Mouse (Mus musculus) induced T-regulatory cell, adult 2 months (primary cell): ENCODE data around the gene Plxdc2.

Source experiments
- DNase-seq: peaks from one replicate; pipeline ENCODE4 v3.0.0-alpha.2; 2012; ENCODE audit warnings: low read depth

Gene Plxdc2

GRCm38 (mm10) chr2:16414340-16414976 lies 58.4 kb downstream of the Plxdc2 start:
- no peak for DNase-seq

GRCm38 (mm10) chr2:16439030-16439429 lies 82.9 kb downstream of the Plxdc2 start:
- DNase-seq = no peak

GRCm38 (mm10) chr2:16442643-16443042 lies 86.5 kb downstream of the Plxdc2 start:
- DNase-seq = no peak

GRCm38 (mm10) chr2:16447936-16448335 lies 91.8 kb downstream of the Plxdc2 start:
- DNase-seq = no peak

- no peak for DNase-seq
Measured at GRCm38 (mm10) chr2:16450838-16451665, 94.9 kb downstream of the Plxdc2 start.

- no peak for DNase-seq
Measured at GRCm38 (mm10) chr2:16451666-16452009, 95.5 kb downstream of the Plxdc2 start.

- DNase-seq = peak; percentile 40
Measured at GRCm38 (mm10) chr2:16452080-16452479, 96.0 kb downstream of the Plxdc2 start.

GRCm38 (mm10) chr2:16456264-16456780 lies 100.2 kb downstream of the Plxdc2 start:
- DNase-seq = no peak

- no peak for DNase-seq
Measured at GRCm38 (mm10) chr2:16459490-16459889, 103.4 kb downstream of the Plxdc2 start.

- no peak for DNase-seq
Measured at GRCm38 (mm10) chr2:16470099-16470498, 114.0 kb downstream of the Plxdc2 start.

GRCm38 (mm10) chr2:16483943-16484342 lies 127.8 kb downstream of the Plxdc2 start:
- no peak for DNase-seq

GRCm38 (mm10) chr2:16485970-16486369 lies 129.9 kb downstream of the Plxdc2 start:
- DNase-seq = no peak

- DNase-seq = no peak
Measured at GRCm38 (mm10) chr2:16491242-16491641, 135.1 kb downstream of the Plxdc2 start.

GRCm38 (mm10) chr2:16502843-16503242 lies 146.7 kb downstream of the Plxdc2 start:
- no peak for DNase-seq

GRCm38 (mm10) chr2:16507540-16508230 lies 151.6 kb downstream of the Plxdc2 start:
- no peak for DNase-seq

- DNase-seq = no peak
Measured at GRCm38 (mm10) chr2:16518148-16518547, 162.0 kb downstream of the Plxdc2 start.

- no peak for DNase-seq
Measured at GRCm38 (mm10) chr2:16523427-16523826, 167.3 kb downstream of the Plxdc2 start.

GRCm38 (mm10) chr2:16532244-16532643 lies 176.1 kb downstream of the Plxdc2 start:
- DNase-seq = no peak

GRCm38 (mm10) chr2:16534566-16534965 lies 178.5 kb downstream of the Plxdc2 start:
- no peak for DNase-seq

GRCm38 (mm10) chr2:16541226-16541625 lies 185.1 kb downstream of the Plxdc2 start:
- DNase-seq = no peak

GRCm38 (mm10) chr2:16545207-16545606 lies 189.1 kb downstream of the Plxdc2 start:
- no peak for DNase-seq

GRCm38 (mm10) chr2:16559287-16559686 lies 203.2 kb downstream of the Plxdc2 start:
- no peak for DNase-seq

- peak; percentile 4 for DNase-seq
Measured at GRCm38 (mm10) chr2:16568263-16568662, 212.2 kb downstream of the Plxdc2 start.
